Mouse (Mus musculus) left cerebral cortex, adult 11 months (tissue): Measurements from ENCODE around the gene Trank1.

ENCODE experiments used
- DNase-seq: peaks from one replicate; pipeline ENCODE4 v3.0.0; 2022; ENCODE audit warnings: low spot score

The Trank1 gene

GRCm38 (mm10) chr9:111302196-111302831 is 9.2 kb upstream of the Trank1 start:
- DNase-seq = no peak

- no peak for DNase-seq
Observed at GRCm38 (mm10) chr9:111304036-111304435, 7.5 kb upstream of the Trank1 start.

- DNase-seq = no peak
Observed at GRCm38 (mm10) chr9:111306142-111306541, 5.4 kb upstream of the Trank1 start.

GRCm38 (mm10) chr9:111311843-111312441 is 403 bp downstream of the Trank1 start:
- DNase-seq = no peak

GRCm38 (mm10) chr9:111312442-111313141 is 1.1 kb downstream of the Trank1 start:
- DNase-seq = no peak

GRCm38 (mm10) chr9:111313299-111313698 is 1.8 kb downstream of the Trank1 start:
- no peak for DNase-seq

GRCm38 (mm10) chr9:111313793-111314192 is 2.3 kb downstream of the Trank1 start:
- no peak for DNase-seq

- DNase-seq = no peak
Observed at GRCm38 (mm10) chr9:111314219-111314618, 2.7 kb downstream of the Trank1 start.

- DNase-seq = no peak
Observed at GRCm38 (mm10) chr9:111320912-111321311, 9.4 kb downstream of the Trank1 start.

GRCm38 (mm10) chr9:111324881-111325280 is 13.3 kb downstream of the Trank1 start:
- DNase-seq = no peak

- DNase-seq = no peak
Observed at GRCm38 (mm10) chr9:111329881-111330280, 18.3 kb downstream of the Trank1 start.

- no peak for DNase-seq
Observed at GRCm38 (mm10) chr9:111333790-111334189, 22.3 kb downstream of the Trank1 start.

GRCm38 (mm10) chr9:111334555-111335164 is 23.1 kb downstream of the Trank1 start:
- no peak for DNase-seq

GRCm38 (mm10) chr9:111351233-111351632 is 39.7 kb downstream of the Trank1 start:
- DNase-seq = no peak

GRCm38 (mm10) chr9:111351641-111352040 is 40.1 kb downstream of the Trank1 start:
- peak; percentile 35 for DNase-seq

GRCm38 (mm10) chr9:111352646-111353045 is 41.1 kb downstream of the Trank1 start:
- no peak for DNase-seq

GRCm38 (mm10) chr9:111355041-111355440 is 43.5 kb downstream of the Trank1 start:
- DNase-seq = no peak

GRCm38 (mm10) chr9:111356386-111356785 is 44.8 kb downstream of the Trank1 start:
- no peak for DNase-seq

GRCm38 (mm10) chr9:111363656-111364055 is 52.1 kb downstream of the Trank1 start:
- DNase-seq = no peak

- no peak for DNase-seq
Observed at GRCm38 (mm10) chr9:111367713-111368112, 56.2 kb downstream of the Trank1 start.

GRCm38 (mm10) chr9:111372079-111372478 is 60.5 kb downstream of the Trank1 start:
- no peak for DNase-seq

- DNase-seq = no peak
Observed at GRCm38 (mm10) chr9:111377868-111378267, 66.3 kb downstream of the Trank1 start.
